Mouse (Mus musculus) stomach, postnatal 0 days (tissue): Measurements from ENCODE around the gene Arhgap10. TPM values are rescaled to one million over a fixed set of nuclear protein-coding genes. Genes with fewer than 3 reads are reported as not detected.
A peak's percentile ranks its signal among the peaks of the same experiment; 100 is the strongest.

Source experiments
- ATAC-seq: fragments of 200-750 bp; cut with Nextera tagmentation; 2 replicates; pipeline ENCODE4 v1.8.0; 2017; ENCODE audit not compliant: low FRiP score, low TSS enrichment
- DNase-seq: peaks from one replicate; pipeline ENCODE4 v3.0.0-alpha.2; 2016; ENCODE audit warnings: low spot score
- H3K27ac ChIP-seq: fragments of 300-500 bp; sonication (generic); replicated peaks from 2 replicates; pipeline ENCODE4 v1.5.1; 2014; ENCODE audit warnings: mild to moderate bottlenecking, control low read depth
- H3K27me3 ChIP-seq: fragments of 300-500 bp; sonication (generic); 2 replicates; pipeline ENCODE4 v1.6.1; 2014; ENCODE audit warnings: low read length; ENCODE audit not compliant: control insufficient read depth, insufficient read depth
- H3K36me3 ChIP-seq: fragments of 300-500 bp; sonication (generic); 2 replicates; pipeline ENCODE4 v1.6.1; 2014; ENCODE audit warnings: low read length, mixed read lengths; ENCODE audit not compliant: control insufficient read depth, insufficient read depth
- H3K4me1 ChIP-seq: fragments of 300-500 bp; sonication (generic); replicated peaks from 2 replicates; pipeline ENCODE4 v1.6.1; 2014; ENCODE audit warnings: antibody characterized with exemption; ENCODE audit not compliant: control insufficient read depth, insufficient read depth
- H3K4me2 ChIP-seq: fragments of 300-500 bp; sonication (generic); replicated peaks from 2 replicates; pipeline ENCODE4 v1.6.1; 2014; ENCODE audit warnings: low read depth, mild to moderate bottlenecking, control low read depth, moderate library complexity
- H3K4me3 ChIP-seq: fragments of 300-500 bp; sonication (generic); 2 replicates; pipeline ENCODE4 v1.5.1; 2014; ENCODE audit warnings: low read depth, low read length, control low read depth
- H3K9ac ChIP-seq: fragments of 300-500 bp; sonication (generic); 2 replicates; pipeline ENCODE4 v1.6.1; 2014; ENCODE audit warnings: mild to moderate bottlenecking, low read length, control low read depth, mixed read lengths
- H3K9me3 ChIP-seq: fragments of 300-500 bp; sonication (generic); 2 replicates; pipeline ENCODE4 v1.6.1; 2016; ENCODE audit warnings: low read length; ENCODE audit not compliant: control insufficient read depth
- CTCF ChIP-seq: IDR thresholded peaks from 2 replicates; pipeline ENCODE4 v1.5.1; 2016; ENCODE audit warnings: antibody characterized with exemption, low read depth, mild to moderate bottlenecking, moderate library complexity
- EP300 ChIP-seq: optimal IDR thresholded peaks from 2 replicates; pipeline ENCODE3; 2016; ENCODE audit warnings: antibody characterized with exemption
- WGBS: fragments of 180-500 bp; shearing (Covaris S2); extraction: QIAGEN DNeasy Blood & Tissue Kit; methylation state at CpG from one replicate; pipeline ENCODE4 v1.1.7; 2014; 5-methylcytosine and 5-hydroxymethylcytosine counted together
- polyA plus RNA-seq: library from polyadenylated mRNA; unstranded; fragments of >200 nt; fragmentation: Nextera tagmentation; extraction: Ambion mirVana; gene quantifications from 2 replicates; pipeline ENCODE4 v1.2.1, GENCODE M21; 2015

The Arhgap10 gene
- polyA plus RNA-seq, 1 experiment from 2014 or later: 18.8 TPM

GRCm38 (mm10) chr8:77520601-77521000 lies 2.8 kb upstream of the Arhgap10 start:
- H3K4me3 ChIP-seq: no peak overlapping the region
- H3K9ac ChIP-seq: no peak overlapping the region
- H3K27me3 ChIP-seq: no peaks in the 10 kb centered on the region
- H3K4me1 ChIP-seq: no peaks in the 10 kb centered on the region
- H3K36me3 ChIP-seq: no peaks in the 10 kb centered on the region
- ATAC-seq (no peak), DNase-seq (no peak)
- H3K4me2 ChIP-seq: no peak overlapping the region
- TF ChIP-seq EP300: no peak
- 0 out of 2 replicates have a peak, but pooled peaks have one; percentile 3 for TF ChIP-seq CTCF
- H3K9me3 ChIP-seq: no peaks in the 10 kb centered on the region
- WGBS: 91% methylated on average over 4 of the region's 4 CpGs
- H3K27ac ChIP-seq: no peak overlapping the region

- whole genome bisulfite sequencing: 6% methylated on average over 33 of the region's 33 CpGs
- H3K27me3 ChIP-seq: no peaks in the 10 kb centered on the region
These were observed 705 bp upstream of the Arhgap10 start for GRCm38 (mm10) chr8:77518201-77519115.

GRCm38 (mm10) chr8:77516845-77517244 lies 908 bp downstream of the Arhgap10 start:
- Histone ChIP-seq H3K4me2 (peak overlapping the region; percentile 74), H3K9me3 (no peaks in the 10 kb centered on the region), H3K27ac (peak overlapping the region; percentile 92), H3K4me3 (peak overlapping the region; percentile 80), H3K4me1 (peaks cover 2% of the 10 kb centered on the region), H3K9ac (peak overlapping the region; percentile 86), H3K27me3 (no peaks in the 10 kb centered on the region), H3K36me3 (no peaks in the 10 kb centered on the region)
- ATAC-seq (no peak), DNase-seq (peak; percentile 37)
- WGBS: 3% methylated on average over 10 of the region's 10 CpGs
- no peak for TF ChIP-seq EP300
- TF ChIP-seq CTCF: no peak

More at GRCm38 (mm10) chr8:77518201-77519115, 705 bp upstream of the Arhgap10 start:
- Histone ChIP-seq H3K9me3 (no peaks in the 10 kb centered on the region), H3K27ac (peak overlapping the region; percentile 92), H3K9ac (peak overlapping the region; percentile 86), H3K4me1 (peaks cover 2% of the 10 kb centered on the region; the same call in 1 of the 2 replicates), H3K4me2 (peak overlapping the region; percentile 74), H3K4me3 (peak overlapping the region; percentile 80), H3K36me3 (no peaks in the 10 kb centered on the region)
- TF ChIP-seq EP300 (no peak), CTCF (no peak)
- DNase-seq (no peak), ATAC-seq (peak; percentile 72)

GRCm38 (mm10) chr8:77515786-77516185 lies 2.0 kb downstream of the Arhgap10 start:
- H3K9ac ChIP-seq: peak overlapping the region; percentile 38
- H3K27ac ChIP-seq: no peak overlapping the region
- no peaks in the 10 kb centered on the region for H3K27me3 ChIP-seq
- peaks cover 2% of the 10 kb centered on the region for H3K4me1 ChIP-seq
- no peak for TF ChIP-seq EP300
- no peak for DNase-seq
- no peak for ATAC-seq
- H3K9me3 ChIP-seq: no peaks in the 10 kb centered on the region
- 66% methylated on average over 8 of the region's 8 CpGs for WGBS
- peak overlapping the region; percentile 74 for H3K4me2 ChIP-seq
- peak overlapping the region; percentile 80 for H3K4me3 ChIP-seq
- no peaks in the 10 kb centered on the region for H3K36me3 ChIP-seq

GRCm38 (mm10) chr8:77515201-77515600 lies 2.6 kb downstream of the Arhgap10 start:
- no peak overlapping the region for H3K4me3 ChIP-seq
- no peak for ATAC-seq

More at GRCm38 (mm10) chr8:77515201-77515600, 2.6 kb downstream of the Arhgap10 start:
- no peak overlapping the region for H3K27ac ChIP-seq
- TF ChIP-seq CTCF (no peak), EP300 (no peak)
- H3K4me1 ChIP-seq: peaks cover 2% of the 10 kb centered on the region
- H3K27me3 ChIP-seq: no peaks in the 10 kb centered on the region
- no peak for DNase-seq
- H3K9me3 ChIP-seq: no peaks in the 10 kb centered on the region
- no peaks in the 10 kb centered on the region for H3K36me3 ChIP-seq
- H3K4me2 ChIP-seq: peak overlapping the region; percentile 74
- 90% methylated on average over 8 of the region's 8 CpGs for WGBS
- no peak overlapping the region for H3K9ac ChIP-seq
